Mouse (Mus musculus): ENCODE results near the gene Esr2. TPM values are rescaled to one million over a fixed set of nuclear protein-coding genes. Genes with fewer than 3 reads are reported as not detected.

The Esr2 gene
- polyA plus RNA-seq (2015; fragmentation: Nextera tagmentation; extraction: Ambion mirVana), result 0.10 and 0.17 TPM in 2 replicates

DNA sequence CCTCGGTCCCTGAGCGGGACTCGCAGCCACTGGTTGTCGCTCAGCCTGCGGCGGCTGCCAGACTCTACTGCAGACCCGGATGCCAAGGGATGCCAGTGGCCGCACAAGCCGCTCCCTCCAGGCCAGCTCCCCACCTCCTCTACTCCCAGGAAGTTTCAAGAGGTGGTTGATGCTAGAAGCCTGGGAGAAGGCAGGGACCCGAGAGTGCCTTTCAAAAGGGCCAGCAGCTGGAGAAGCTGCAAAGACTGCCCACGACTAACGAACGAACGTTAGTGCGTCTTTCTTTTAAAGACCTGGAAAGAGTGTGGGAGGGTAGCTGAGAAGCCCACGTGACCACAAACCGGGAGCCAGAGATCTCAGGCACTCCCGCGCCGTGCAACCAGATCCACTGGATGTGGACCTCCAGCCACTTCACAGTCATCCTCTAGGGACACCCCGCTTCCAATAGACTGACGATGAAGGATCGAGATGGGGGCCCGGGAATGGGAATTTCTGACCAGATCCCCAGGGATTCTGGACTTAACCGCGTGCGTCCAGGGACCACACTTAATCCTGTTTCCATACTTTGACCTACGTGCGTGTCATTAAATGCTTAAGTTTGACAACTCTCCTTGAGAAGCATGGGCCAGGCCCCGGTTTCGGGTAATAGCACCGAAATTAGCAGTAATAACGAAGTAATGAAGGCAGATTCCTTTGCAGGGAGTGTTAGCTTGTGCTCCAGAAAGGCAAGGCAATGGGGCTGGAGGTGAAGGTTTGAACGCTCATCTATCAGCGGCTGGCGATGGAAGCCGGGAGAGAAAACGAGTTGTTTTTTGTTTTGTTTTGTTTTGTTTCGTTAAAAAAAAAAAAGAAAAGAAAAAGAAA lies at the start of gene Esr2:
Gene Esr2, minus strand, starts transcription at position 260 of the 864 bp plus-strand sequence.

Other genes with a start within 250 kb of the Esr2 start
- gene Tex21, start 69.5 kb upstream of the Esr2 start, polyA plus RNA-seq (2015; fragmentation: Nextera tagmentation; extraction: Ambion mirVana), result 0.16 and 0.18 TPM in 2 replicates
- gene Mthfd1, start 78.0 kb upstream of the Esr2 start, polyA plus RNA-seq (2015; fragmentation: Nextera tagmentation; extraction: Ambion mirVana), result 55.7 and 60.5 TPM in 2 replicates
- 0.63 and 0.74 TPM in 2 replicates for gene Akap5, start 147.6 kb upstream of the Esr2 start, polyA plus RNA-seq (2015; fragmentation: Nextera tagmentation; extraction: Ambion mirVana)
- gene Zbtb25, start 192.3 kb upstream of the Esr2 start, polyA plus RNA-seq (2015; fragmentation: Nextera tagmentation; extraction: Ambion mirVana), result 11.7 and 12.0 TPM in 2 replicates
- 6.0 and 6.1 TPM in 2 replicates for gene Zbtb1, start 193.0 kb upstream of the Esr2 start, polyA plus RNA-seq (2015; fragmentation: Nextera tagmentation; extraction: Ambion mirVana)
- 4.8 and 6.8 TPM in 2 replicates for gene Hspa2, start 226.9 kb upstream of the Esr2 start, polyA plus RNA-seq (2015; fragmentation: Nextera tagmentation; extraction: Ambion mirVana)
- 0.39 and 0.51 TPM in 2 replicates for gene Ppp1r36, start 240.3 kb upstream of the Esr2 start, polyA plus RNA-seq (2015; fragmentation: Nextera tagmentation; extraction: Ambion mirVana)

Measured in spleen, postnatal 0 days (tissue).